Mouse (Mus musculus) layer of hippocampus, adult 18-20 months (tissue): ENCODE measurements around the gene Gzme. TPM values are rescaled to one million over a fixed set of nuclear protein-coding genes. Genes with fewer than 3 reads are reported as not detected.

ENCODE experiments used
- microRNA-seq, 2 experiments: library from miRNA; unstranded; fragments of <30 nt; microRNA quantifications; one replicate each; pipeline ENCODE4 v1.2.0; 2021
- total RNA-seq, 2 experiments: library from RNA; stranded (reverse); gene quantifications; 2 replicates each; pipeline ENCODE4 v1.2.3; 2021

Gene Gzme
- total RNA-seq, 2 experiments from 2014 or later, result not detected

Small RNA genes lying within 50 kb of the gene (microRNA-seq; reads per million reads assigned to microRNA genes)
- gene Mir6949, result 0 reads per million in 2 experiments

Other genes with a start within 250 kb of the Gzme start
- under 1 TPM; 0.15 to 0.64 TPM for gene Cbln3, start 236.2 kb downstream of the Gzme start, total RNA-seq
- 10 to 100 TPM; 11.4 to 12.2 TPM for gene Khnyn, start 235.7 kb downstream of the Gzme start, total RNA-seq
- 10 to 100 TPM; 71.8 to 74.1 TPM for gene Sdr39u1, start 220.3 kb downstream of the Gzme start, total RNA-seq
- gene Cma1, start 175.9 kb downstream of the Gzme start, total RNA-seq, result not detected
- gene Cma2, start 169.6 kb downstream of the Gzme start, total RNA-seq, result not detected
- not detected for gene Mcpt1, start 102.7 kb downstream of the Gzme start, total RNA-seq
- not detected for gene Mcpt9, start 90.1 kb downstream of the Gzme start, total RNA-seq
- gene Mcpt2, start 78.6 kb downstream of the Gzme start, total RNA-seq, result not detected
- gene Mcpt4, start 58.3 kb downstream of the Gzme start, total RNA-seq, result under 1 TPM in 1 of 2 experiments, not detected in 1; 0.30 TPM
- gene Mcpt8, start 35.4 kb downstream of the Gzme start, total RNA-seq, result not detected
- not detected for gene Ctsg, start 18.1 kb downstream of the Gzme start, total RNA-seq
- gene Gzmd, start 12.0 kb upstream of the Gzme start, total RNA-seq, result not detected
- gene Gzmg, start 39.0 kb upstream of the Gzme start, total RNA-seq, result not detected
- gene Gzmn, start 54.0 kb upstream of the Gzme start, total RNA-seq, result not detected
- not detected for gene Gzmf, start 90.8 kb upstream of the Gzme start, total RNA-seq
- gene Gzmc, start 114.0 kb upstream of the Gzme start, total RNA-seq, result not detected
- gene Gzmb, start 141.6 kb upstream of the Gzme start, total RNA-seq, result not detected
- under 1 TPM in 1 of 2 experiments, not detected in 1; 0.28 TPM for gene Atp12a, start 244.4 kb upstream of the Gzme start, total RNA-seq